Mouse (Mus musculus) small intestine, adult 2 months (tissue): ENCODE measurements around the gene Syne4.

Experiments used
- CTCF ChIP-seq: fragments of 200-500 bp; IDR thresholded peaks from 2 replicates; pipeline ENCODE4 v1.5.1; 2012; ENCODE audit warnings: low read depth, mild to moderate bottlenecking, control low read depth, inconsistent platforms, low read length, moderate library complexity, mixed read lengths; ENCODE audit not compliant: insufficient replicate concordance, insufficient read length; ENCODE audit errors: extremely low read depth
- POLR2A ChIP-seq: fragments of 200-500 bp; IDR thresholded peaks from 2 replicates; pipeline ENCODE4 v1.6.1; 2012; ENCODE audit warnings: low read depth, mild to moderate bottlenecking, control low read depth, inconsistent platforms, low read length, moderate library complexity

- TF ChIP-seq CTCF (no peak), POLR2A (no peak)
Observed at GRCm38 (mm10) chr7:30288046-30288445, 26.6 kb upstream of the Syne4 start.
